Mouse (Mus musculus) forebrain, embryonic 11.5 days (tissue): Measurements from ENCODE around the gene Crb3. TPM values are rescaled to one million over a fixed set of nuclear protein-coding genes. Genes with fewer than 3 reads are reported as not detected.

Experiments
- ATAC-seq: fragments of 200-750 bp; cut with Nextera tagmentation; replicated peaks from 2 replicates; pipeline ENCODE4 v1.8.0; 2017; ENCODE audit warnings: moderate TSS enrichment; ENCODE audit not compliant: low FRiP score
- DNase-seq: peaks from one replicate; pipeline ENCODE4 v3.0.0-alpha.2; 2017; ENCODE audit warnings: low spot score
- H3K27ac ChIP-seq: fragments of 300-500 bp; sonication (generic); 2 replicates; pipeline ENCODE4 v1.5.1; 2014; ENCODE audit warnings: low read depth, low read length
- H3K27me3 ChIP-seq: fragments of 300-500 bp; sonication (generic); 2 replicates; pipeline ENCODE4 v1.6.1; 2014; ENCODE audit warnings: mild to moderate bottlenecking, low read length, mixed read lengths; ENCODE audit not compliant: control insufficient read depth, insufficient read depth
- H3K36me3 ChIP-seq: fragments of 300-500 bp; sonication (generic); 2 replicates; pipeline ENCODE4 v1.6.1; 2014; ENCODE audit warnings: mild to moderate bottlenecking, low read length, moderate library complexity, mixed read lengths; ENCODE audit not compliant: control insufficient read depth, insufficient read depth
- H3K4me1 ChIP-seq: fragments of 300-500 bp; sonication (generic); replicated peaks from 2 replicates; pipeline ENCODE4 v1.6.1; 2014; ENCODE audit warnings: low read length, mixed read lengths; ENCODE audit not compliant: control insufficient read depth, insufficient read depth
- H3K4me2 ChIP-seq: fragments of 300-500 bp; sonication (generic); 2 replicates; pipeline ENCODE4 v1.6.1; 2014; ENCODE audit warnings: low read depth, mild to moderate bottlenecking, low read length, moderate library complexity, mixed read lengths; ENCODE audit not compliant: severe bottlenecking
- H3K4me3 ChIP-seq: fragments of 300-500 bp; sonication (generic); 2 replicates; pipeline ENCODE4 v1.5.1; 2014; ENCODE audit warnings: low read depth, low read length
- H3K9ac ChIP-seq: fragments of 300-500 bp; sonication (generic); 2 replicates; pipeline ENCODE4 v1.6.1; 2014; ENCODE audit warnings: low read length
- H3K9me3 ChIP-seq: fragments of 300-500 bp; sonication (generic); 2 replicates; pipeline ENCODE4 v1.6.1; 2016; ENCODE audit warnings: low read length, mixed read lengths; ENCODE audit not compliant: control insufficient read depth
- WGBS: fragments of 180-500 bp; shearing (Covaris S2); extraction: QIAGEN DNeasy Blood & Tissue Kit; methylation state at CpG from one replicate; pipeline ENCODE4 v1.1.7; 2014; 5-methylcytosine and 5-hydroxymethylcytosine counted together
- polyA plus RNA-seq: library from polyadenylated mRNA; unstranded; fragments of >200 nt; fragmentation: Nextera tagmentation; extraction: Ambion mirVana; gene quantifications from 2 replicates; pipeline ENCODE4 v1.2.1, GENCODE M21; 2014

The Crb3 gene
- polyA plus RNA-seq, 1 experiment from 2014 or later = 1.9 TPM

DNA sequence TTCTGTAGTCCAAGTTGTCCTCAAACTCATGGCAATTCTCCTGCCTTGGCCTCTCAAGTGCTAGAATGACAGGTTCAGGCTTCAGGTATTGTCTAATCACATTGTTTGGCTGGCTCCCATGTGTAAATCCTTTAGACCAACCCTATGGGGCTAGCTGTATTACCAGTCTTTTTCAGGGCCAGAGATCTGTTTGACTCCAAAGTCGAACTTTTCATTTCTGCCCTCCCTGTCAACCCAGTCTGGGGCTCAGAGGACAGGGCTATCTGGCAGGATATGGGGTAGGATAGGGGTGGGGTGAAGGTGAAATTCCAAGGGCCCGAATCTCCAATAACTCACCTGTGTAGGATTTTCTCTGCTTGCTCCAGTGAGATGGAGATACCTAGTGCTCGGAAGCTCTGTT lies 2.7 kb upstream of the Crb3 start:
- 94% methylated on average over 3 of the region's 3 CpGs for WGBS
- ATAC-seq (no peak), DNase-seq (no peak)
- Histone ChIP-seq H3K4me3 (no peak overlapping the region), H3K4me2 (no peak overlapping the region), H3K4me1 (peaks cover 9% of the 10 kb centered on the region; the same call in 1 of the 2 replicates), H3K9me3 (no peaks in the 10 kb centered on the region), H3K27me3 (peaks cover 4% of the 10 kb centered on the region), H3K9ac (no peak overlapping the region), H3K27ac (no peak overlapping the region), H3K36me3 (no peaks in the 10 kb centered on the region)

DNA sequence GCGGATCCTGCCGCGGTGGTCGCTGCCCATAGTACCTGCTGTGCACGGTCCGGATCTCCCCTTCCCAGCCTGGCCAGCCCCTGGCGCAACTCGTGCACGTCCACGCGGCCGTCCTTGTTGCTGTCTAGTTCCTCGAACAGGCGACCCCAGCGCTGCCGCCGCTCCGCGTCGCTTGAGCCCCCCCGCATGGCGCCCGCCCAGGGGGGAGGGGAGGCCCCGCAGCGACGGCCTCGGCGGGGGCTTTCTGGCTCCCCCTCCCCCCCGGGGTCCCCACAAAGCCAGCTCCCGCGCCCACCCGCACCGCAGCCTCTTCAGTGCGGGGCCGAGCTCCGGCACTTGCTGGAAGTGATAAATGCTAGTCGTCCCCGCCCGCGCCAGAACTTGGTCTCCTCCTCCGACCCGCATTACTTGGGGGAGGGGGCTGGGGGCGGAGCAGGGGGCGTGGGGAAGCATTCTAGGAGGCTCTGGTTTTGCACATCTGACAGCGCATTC lies 627 bp downstream of the Crb3 start, which contains the start of gene Slc25a23:
Gene Slc25a23, minus strand, starts transcription at position 378 of the 492 bp plus-strand sequence.
- Histone ChIP-seq H3K9me3 (no peaks in the 10 kb centered on the region), H3K4me1 (peaks cover 16% of the 10 kb centered on the region; the same call in 1 of the 2 replicates), H3K27ac (peak within 1 kb of the TSS; percentile 68; the same call in 1 of the 2 replicates), H3K4me2 (peak within 1 kb of the TSS; percentile 69), H3K9ac (peak within 1 kb of the TSS; percentile 69), H3K4me3 (peak within 1 kb of the TSS; percentile 70), H3K27me3 (peaks cover 27% of the 10 kb centered on the region), H3K36me3 (no peaks in the 10 kb centered on the region)
- DNase-seq (peak; percentile 93), ATAC-seq (peak; percentile 75)
- WGBS = under 1% methylated on average over 36 of the region's 45 CpGs

DNA sequence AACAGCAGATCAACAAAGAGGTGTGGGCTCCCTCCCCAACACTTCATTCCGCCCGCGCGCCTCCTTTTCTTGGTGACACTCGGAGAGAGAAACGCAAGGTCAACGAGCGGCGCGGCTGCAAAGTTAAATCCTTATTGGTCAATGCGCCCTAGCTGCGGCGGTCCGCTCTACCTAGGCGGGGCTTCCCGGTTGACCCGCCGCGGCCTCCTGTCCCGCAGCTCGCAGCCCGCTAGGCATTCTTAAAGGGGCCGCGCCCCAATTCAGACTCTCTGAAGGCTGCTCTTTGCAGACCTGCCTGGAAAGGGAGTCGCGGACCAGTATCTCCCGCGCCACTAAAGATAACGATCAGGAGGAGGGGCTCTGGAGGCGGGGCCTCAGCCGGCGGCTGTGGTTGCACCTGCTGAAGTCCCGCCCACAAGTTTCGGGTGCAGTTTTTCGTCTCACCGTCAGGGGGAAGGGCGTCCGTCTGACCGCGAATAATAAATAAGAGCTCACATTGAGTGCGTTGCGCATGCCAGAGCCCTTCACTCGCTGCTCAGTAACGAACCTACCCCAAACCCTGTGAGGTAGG lies 1.4 kb downstream of the Crb3 start:
- under 1% methylated on average over 44 of the region's 44 CpGs for WGBS
- Histone ChIP-seq H3K27ac (peak overlapping the region; percentile 68; the same call in 1 of the 2 replicates), H3K4me2 (peak overlapping the region; percentile 69), H3K9ac (peak overlapping the region; percentile 69), H3K4me1 (peaks cover 16% of the 10 kb centered on the region; the same call in 1 of the 2 replicates), H3K36me3 (no peaks in the 10 kb centered on the region), H3K9me3 (no peaks in the 10 kb centered on the region), H3K4me3 (peak overlapping the region; percentile 70), H3K27me3 (peaks cover 27% of the 10 kb centered on the region)
- DNase-seq = peak; percentile 96
- peak; percentile 91 for ATAC-seq

DNA sequence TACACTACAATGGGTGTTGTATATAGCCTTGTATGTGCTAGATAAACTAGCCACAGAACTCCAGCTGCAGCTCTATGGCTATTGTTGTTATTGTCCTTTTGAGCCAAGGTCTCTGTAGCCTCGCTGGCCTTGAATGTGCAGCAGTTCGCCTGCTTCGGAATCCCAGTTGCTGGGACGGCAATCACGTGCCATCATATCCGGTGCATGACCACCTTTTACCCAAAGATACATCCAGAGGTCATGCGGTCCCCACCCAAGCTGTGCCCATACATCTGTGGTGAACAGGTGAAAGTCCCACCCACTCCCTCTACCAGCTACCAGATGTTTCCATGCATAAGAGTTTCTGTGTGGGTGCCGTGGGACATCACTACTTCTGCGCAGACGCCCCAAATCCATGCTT lies 2.2 kb downstream of the Crb3 start:
- Histone ChIP-seq H3K27me3 (peaks cover 27% of the 10 kb centered on the region), H3K9ac (no peak overlapping the region), H3K4me2 (peak overlapping the region; percentile 69), H3K36me3 (no peaks in the 10 kb centered on the region), H3K4me1 (peaks cover 16% of the 10 kb centered on the region; the same call in 1 of the 2 replicates), H3K27ac (no peak overlapping the region), H3K9me3 (no peaks in the 10 kb centered on the region), H3K4me3 (peak overlapping the region; percentile 70)
- 42% methylated on average over 10 of the region's 10 CpGs for WGBS
- DNase-seq (no peak), ATAC-seq (no peak)

DNA sequence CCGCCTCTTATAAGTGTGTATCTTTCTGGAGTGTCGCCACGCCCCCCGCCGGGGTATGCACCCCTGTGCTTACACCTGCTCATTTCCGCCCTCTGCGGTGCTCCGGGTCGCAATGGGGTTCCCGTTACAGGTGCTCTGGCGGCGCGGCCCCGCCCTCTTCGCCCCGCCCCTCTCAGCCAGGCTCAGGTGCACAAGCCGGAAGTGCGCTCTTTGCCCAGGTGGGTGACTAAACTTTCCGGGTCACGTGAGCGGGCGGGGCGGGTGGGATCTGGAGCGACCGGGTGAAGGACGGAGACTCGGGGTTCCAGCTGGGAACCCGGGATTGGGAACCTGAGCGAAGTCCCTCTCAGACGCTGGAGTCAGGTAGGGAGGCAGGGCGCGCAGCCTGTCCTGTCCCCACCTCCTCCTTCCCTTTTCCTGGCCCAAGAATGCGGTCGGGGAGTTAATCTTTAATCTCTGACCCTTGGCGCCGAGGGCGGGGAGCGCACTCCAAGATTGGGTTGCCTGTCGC lies 3.2 kb downstream of the Crb3 start:
- peak; percentile 57 for DNase-seq
- no peak overlapping the region for H3K27ac ChIP-seq

DNA sequence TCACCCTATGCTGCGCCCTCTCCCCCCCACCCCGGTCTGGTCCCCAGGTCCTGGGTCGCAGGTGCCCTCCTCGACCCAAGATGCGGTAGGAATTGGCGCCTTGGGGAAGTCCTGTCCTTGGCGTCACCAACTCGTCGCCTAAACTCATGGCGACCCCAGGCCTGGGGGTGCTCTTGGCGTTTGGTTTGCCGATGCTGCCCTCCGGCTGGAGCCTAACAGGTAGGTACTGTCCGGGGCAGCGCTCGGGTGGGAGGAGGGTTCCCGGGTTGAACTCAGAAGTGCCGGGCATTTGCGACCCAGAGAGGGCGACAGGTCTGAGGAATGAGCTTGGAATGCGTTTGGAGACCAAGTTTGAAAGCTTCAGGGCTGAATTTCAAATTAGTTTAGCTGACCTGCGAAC lies 3.6 kb downstream of the Crb3 start:
- H3K9ac ChIP-seq = no peak overlapping the region
- 1% methylated on average over 22 of the region's 22 CpGs for WGBS
- peaks cover 27% of the 10 kb centered on the region for H3K27me3 ChIP-seq
- no peak overlapping the region for H3K4me3 ChIP-seq
- H3K9me3 ChIP-seq = no peaks in the 10 kb centered on the region
- no peaks in the 10 kb centered on the region for H3K36me3 ChIP-seq
- DNase-seq = peak; percentile 62
- H3K27ac ChIP-seq = no peak overlapping the region
- peak overlapping the region; percentile 42; the same call in 1 of the 2 replicates for H3K4me2 ChIP-seq
- H3K4me1 ChIP-seq = peaks cover 16% of the 10 kb centered on the region; the same call in 1 of the 2 replicates
- ATAC-seq = no peak

More for the DNA sequence above, 3.2 kb downstream of the Crb3 start:
- ATAC-seq = no peak
- Histone ChIP-seq H3K9ac (no peak overlapping the region), H3K36me3 (no peaks in the 10 kb centered on the region), H3K4me3 (peak overlapping the region; percentile 20), H3K4me2 (peak overlapping the region; percentile 42; the same call in 1 of the 2 replicates), H3K4me1 (peaks cover 16% of the 10 kb centered on the region; the same call in 1 of the 2 replicates), H3K27me3 (peaks cover 27% of the 10 kb centered on the region), H3K9me3 (no peaks in the 10 kb centered on the region)
- under 1% methylated on average over 38 of the region's 39 CpGs for WGBS

DNA sequence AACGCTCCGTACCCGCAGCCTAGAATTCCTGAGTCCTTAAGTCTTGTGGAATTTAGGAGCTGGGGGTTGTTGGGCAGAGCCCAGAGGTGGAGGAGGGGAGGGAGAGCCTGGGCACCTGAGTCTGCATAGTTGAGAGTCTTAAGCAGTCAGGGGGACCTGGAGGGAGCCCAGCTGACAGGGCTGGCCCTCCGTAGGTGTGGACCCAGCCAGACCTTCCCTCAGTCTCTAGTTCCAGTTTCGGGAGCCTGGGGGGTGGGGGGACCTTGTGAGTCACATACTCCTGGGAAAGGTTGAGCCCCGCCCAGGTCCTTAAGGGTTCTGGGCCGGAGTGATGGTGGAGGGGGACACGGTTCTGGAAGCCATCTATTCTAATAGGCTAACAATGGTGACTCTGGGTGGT lies 4.1 kb downstream of the Crb3 start:
- no peaks in the 10 kb centered on the region for H3K9me3 ChIP-seq
- no peak for ATAC-seq
- no peak overlapping the region for H3K4me2 ChIP-seq
- H3K9ac ChIP-seq = no peak overlapping the region
- H3K27me3 ChIP-seq = peaks cover 27% of the 10 kb centered on the region
- no peaks in the 10 kb centered on the region for H3K36me3 ChIP-seq
- WGBS = 6% methylated on average over 8 of the region's 8 CpGs
- DNase-seq = no peak
- H3K4me1 ChIP-seq = peaks cover 16% of the 10 kb centered on the region; the same call in 1 of the 2 replicates
- no peak overlapping the region for H3K27ac ChIP-seq
- H3K4me3 ChIP-seq = no peak overlapping the region

DNA sequence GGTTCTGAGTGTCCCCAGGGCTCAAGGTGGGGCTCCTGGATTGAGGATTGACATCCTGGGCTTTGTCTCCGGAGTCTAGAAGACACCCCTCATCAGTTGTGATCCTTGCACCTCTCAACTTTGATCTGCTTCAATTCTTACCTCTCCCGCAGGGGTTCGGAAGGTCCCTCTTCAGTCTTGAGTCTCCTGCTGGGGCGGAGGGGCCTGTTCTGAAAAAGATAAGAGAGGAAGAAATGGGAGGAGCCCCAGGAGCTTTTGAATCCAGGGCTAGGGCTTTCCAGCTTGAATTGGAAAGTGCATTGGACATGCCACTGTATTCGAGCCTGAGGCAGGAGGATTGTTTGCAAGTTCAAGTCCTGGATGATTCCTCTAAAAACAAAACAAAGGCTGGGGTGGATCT lies 8.0 kb downstream of the Crb3 start:
- Histone ChIP-seq H3K4me3 (no peak overlapping the region), H3K4me1 (peaks cover 8% of the 10 kb centered on the region; the same call in 1 of the 2 replicates), H3K36me3 (no peaks in the 10 kb centered on the region; the same call in 1 of the 2 replicates), H3K9me3 (no peaks in the 10 kb centered on the region), H3K4me2 (no peak overlapping the region), H3K27me3 (peaks cover 16% of the 10 kb centered on the region), H3K27ac (no peak overlapping the region), H3K9ac (no peak overlapping the region)
- DNase-seq (no peak), ATAC-seq (no peak)
- 61% methylated on average over 5 of the region's 5 CpGs for WGBS
